Mouse (Mus musculus) adrenal gland, adult (tissue): Measurements from ENCODE around the gene Col12a1.
"Not testable (repeated sequence)": the region's sequence is repeated elsewhere in the genome, so short reads cannot be mapped to it uniquely, and the experiment has no call there.

ENCODE experiments used
- DNase-seq, 2 experiments: peaks; one replicate each; pipeline ENCODE4 v3.0.0; 2022 to 2023; ENCODE audit warnings: low spot score in 1 of 2; ENCODE audit not compliant: inconsistent age in 2 of 2

The Col12a1 gene

GRCm38 (mm10) chr9:79689771-79690535 is 28.7 kb downstream of the Col12a1 start:
- peak in 1 of 2 experiments; percentile 27 for DNase-seq

- DNase-seq, result no peak
These were observed 29.3 kb downstream of the Col12a1 start for GRCm38 (mm10) chr9:79689342-79689741.

- no peak for DNase-seq
These were observed 31.4 kb downstream of the Col12a1 start for GRCm38 (mm10) chr9:79687227-79687626.

GRCm38 (mm10) chr9:79686049-79686448 is 32.6 kb downstream of the Col12a1 start:
- no peak for DNase-seq

GRCm38 (mm10) chr9:79680453-79681240 is 38.0 kb downstream of the Col12a1 start:
- DNase-seq, result peak; percentile 14 to 43

- DNase-seq, result not testable (repeated sequence)
These were observed 49.8 kb downstream of the Col12a1 start for GRCm38 (mm10) chr9:79668806-79669205.

- no peak for DNase-seq
These were observed 65.1 kb downstream of the Col12a1 start for GRCm38 (mm10) chr9:79653327-79654150.

GRCm38 (mm10) chr9:79648587-79648986 is 70.0 kb downstream of the Col12a1 start:
- DNase-seq, result no peak

GRCm38 (mm10) chr9:79645757-79646156 is 72.9 kb downstream of the Col12a1 start:
- no peak for DNase-seq

- no peak for DNase-seq
These were observed 79.1 kb downstream of the Col12a1 start for GRCm38 (mm10) chr9:79639430-79640090.

- DNase-seq, result peak in 1 of 2 experiments; percentile 42
These were observed 80.8 kb downstream of the Col12a1 start for GRCm38 (mm10) chr9:79637879-79638278.

- DNase-seq, result no peak
These were observed 84.6 kb downstream of the Col12a1 start for GRCm38 (mm10) chr9:79634076-79634475.

GRCm38 (mm10) chr9:79631186-79631585 is 87.4 kb downstream of the Col12a1 start:
- no peak for DNase-seq

GRCm38 (mm10) chr9:79618839-79619597 is 99.6 kb downstream of the Col12a1 start:
- no peak for DNase-seq

- peak; percentile 16 to 26 for DNase-seq
These were observed 101.3 kb downstream of the Col12a1 start for GRCm38 (mm10) chr9:79617336-79617735.

GRCm38 (mm10) chr9:79616040-79616439 is 102.6 kb downstream of the Col12a1 start:
- DNase-seq, result no peak

GRCm38 (mm10) chr9:79610286-79610685 is 108.3 kb downstream of the Col12a1 start:
- peak; percentile 85 to 90 for DNase-seq

- peak in 1 of 2 experiments; percentile 25 for DNase-seq
These were observed 109.0 kb downstream of the Col12a1 start for GRCm38 (mm10) chr9:79609661-79610060.

- DNase-seq, result no peak
These were observed 109.8 kb downstream of the Col12a1 start for GRCm38 (mm10) chr9:79608795-79609194.

GRCm38 (mm10) chr9:79608062-79608531 is 110.5 kb downstream of the Col12a1 start:
- no peak for DNase-seq
